Mouse (Mus musculus) gastrocnemius, adult 8-10 months (tissue): ENCODE measurements at regions not wholly inside any gene's neighbourhood (a gene's known extent, or its start where the extent isn't known, plus 50 kb on each side); places are given as distances from the start of the nearest gene placed in this dataset.
"Not testable (repeated sequence)": the region's sequence is repeated elsewhere in the genome, so short reads cannot be mapped to it uniquely, and the experiment has no call there.

Experiments used
- DNase-seq, 2 experiments: peaks; one replicate each; pipeline ENCODE4 v3.0.0; 2022; ENCODE audit warnings: low spot score in 2 of 2

- no peak for DNase-seq
These were observed 178.5 kb downstream of the Tmem114 start for GRCm38 (mm10) chr16:8246445-8246844.

DNA sequence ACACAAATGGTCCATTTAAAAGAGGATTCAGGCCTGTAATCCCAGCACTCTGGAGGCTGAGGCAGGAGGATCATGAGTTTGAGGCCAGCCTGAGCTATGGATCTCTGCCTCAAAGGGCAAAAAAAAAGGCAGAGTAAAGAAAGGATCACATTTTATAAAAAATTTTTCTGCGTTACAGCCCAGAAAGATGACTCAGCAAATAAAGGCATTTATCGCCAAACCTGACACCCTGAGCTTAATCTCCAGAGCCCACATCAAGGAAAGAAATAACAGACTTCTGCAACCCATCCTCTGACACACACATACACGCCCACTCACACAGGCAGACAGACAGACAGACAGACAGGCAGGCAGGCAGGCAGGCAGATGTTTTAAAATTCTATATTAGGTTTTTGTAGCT, 179.3 kb downstream of the Tmem114 start:
- no peak for DNase-seq

- no peak for DNase-seq
These were observed 190.6 kb downstream of the Tmem114 start for GRCm38 (mm10) chr16:8234351-8234750.

- DNase-seq: no peak
These were observed 192.9 kb downstream of the Tmem114 start for GRCm38 (mm10) chr16:8232079-8232478.

GRCm38 (mm10) chr16:8223625-8224300, 201.2 kb downstream of the Tmem114 start:
- DNase-seq: no peak

- peak; percentile 2 to 44 for DNase-seq
These were observed 216.4 kb downstream of the Tmem114 start for GRCm38 (mm10) chr16:8208251-8209181.

- DNase-seq: no peak
These were observed 219.9 kb downstream of the Tmem114 start for GRCm38 (mm10) chr16:8205014-8205413.

DNA sequence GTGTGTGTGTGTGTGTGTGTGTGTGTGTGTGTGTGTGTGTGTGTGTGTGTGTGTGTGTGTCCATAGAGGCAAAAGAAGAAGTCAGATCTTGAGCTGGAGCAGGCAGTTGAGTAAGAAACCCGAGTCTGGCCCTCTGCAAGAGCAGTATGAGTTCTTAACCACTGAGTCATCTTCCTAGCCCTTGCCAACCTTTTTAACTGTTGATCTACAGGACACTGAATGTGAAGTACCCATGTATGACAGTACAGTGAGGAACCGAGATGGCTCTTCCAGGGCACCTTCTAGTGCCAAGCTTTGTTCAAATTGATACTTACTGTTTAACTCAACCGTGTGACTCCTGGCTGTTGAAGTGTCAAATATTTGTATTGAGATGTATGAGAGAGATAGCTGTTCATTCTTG, 223.6 kb downstream of the Tmem114 start:
- no peak for DNase-seq

- DNase-seq: no peak
These were observed 226.0 kb downstream of the Tmem114 start for GRCm38 (mm10) chr16:8198771-8199562.

- no peak for DNase-seq
These were observed 235.3 kb downstream of the Tmem114 start for GRCm38 (mm10) chr16:8189472-8190240.

GRCm38 (mm10) chr16:8189071-8189470, 235.9 kb downstream of the Tmem114 start:
- no peak for DNase-seq

- DNase-seq: no peak
These were observed 236.4 kb downstream of the Tmem114 start for GRCm38 (mm10) chr16:8188505-8188904.

DNA sequence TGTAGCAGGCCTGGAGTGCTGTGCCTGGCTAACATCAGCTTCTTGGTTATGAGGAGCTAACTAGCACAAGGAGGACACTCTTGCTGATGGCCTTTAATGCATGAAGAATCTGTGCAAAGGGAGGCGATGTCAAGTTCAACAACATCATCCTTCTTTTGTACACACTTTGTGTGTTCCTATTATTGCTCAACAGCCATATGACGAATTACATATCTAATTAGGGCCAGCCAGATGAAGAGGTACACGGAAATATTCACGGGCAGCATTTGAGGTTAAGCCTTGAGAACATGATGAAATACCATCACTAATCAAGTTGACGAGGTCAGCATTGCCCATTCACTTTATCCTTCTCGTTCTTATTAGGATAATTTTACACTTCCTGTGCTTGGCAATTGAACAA, 240.2 kb downstream of the Tmem114 start:
- no peak for DNase-seq

- DNase-seq: no peak
These were observed 246.0 kb downstream of the Tmem114 start for GRCm38 (mm10) chr16:8178946-8179345.

DNA sequence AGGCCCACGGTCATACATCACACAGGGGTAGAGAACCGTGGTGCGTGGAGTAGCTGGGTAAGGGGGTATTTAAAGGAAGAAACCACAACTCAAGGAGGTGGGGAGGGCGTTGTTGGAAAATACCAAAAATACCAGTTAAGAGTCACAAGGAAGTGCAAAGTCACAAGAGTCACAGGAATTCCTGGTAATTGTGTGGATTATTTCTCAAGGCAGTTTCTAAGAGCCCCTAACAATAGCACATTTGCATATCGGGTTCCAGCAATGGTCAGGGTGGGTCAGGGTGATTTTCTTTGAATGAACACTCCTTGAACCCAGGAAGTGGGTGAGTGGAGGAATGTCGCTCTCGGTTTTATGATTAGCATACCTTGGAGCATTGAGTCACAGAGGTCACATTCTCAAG, 247.7 kb downstream of the Tmem114 start:
- not testable (repeated sequence) for DNase-seq

DNA sequence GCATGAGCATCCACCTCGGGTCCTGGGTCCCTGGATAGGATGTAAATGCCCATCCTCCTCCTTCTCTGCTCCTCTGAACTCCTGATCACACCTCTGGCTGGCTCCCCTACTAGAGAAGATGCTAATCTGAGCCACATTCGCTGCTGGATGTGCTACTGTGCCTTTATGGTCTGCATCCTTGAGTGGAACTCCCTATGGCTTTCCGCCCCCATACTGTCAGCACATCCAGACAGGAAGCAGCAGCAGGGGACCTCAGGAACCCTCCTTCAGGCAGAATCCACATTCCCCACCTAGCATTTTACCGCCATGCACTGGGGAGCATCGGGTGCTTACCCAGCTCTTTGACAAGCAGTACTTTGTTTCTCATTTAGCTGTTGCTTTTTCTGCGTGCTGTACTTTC, 248.8 kb downstream of the Tmem114 start:
- no peak for DNase-seq
